Mouse (Mus musculus): ENCODE measurements at regions not wholly inside any gene's neighbourhood (a gene's known extent, or its start where the extent isn't known, plus 50 kb on each side); places are given as distances from the start of the nearest gene placed in this dataset.

- no peak for DNase-seq (ENCODE audit: low read depth, low spot score)
- no peak overlapping the region for H3K9ac ChIP-seq (ENCODE audit: insufficient read depth, low read depth, low read length, poor library complexity, severe bottlenecking)
- no peak overlapping the region for H3K27ac ChIP-seq (ENCODE audit: insufficient read depth, low read depth, low read length, poor library complexity, severe bottlenecking)
- no peak for TF ChIP-seq CHD2 (IDR thresholded peaks at IDR 0.05; ENCODE audit: low read depth, low read length)
- TF ChIP-seq MAFK (IDR thresholded peaks at IDR 0.05; ENCODE audit: insufficient read depth, low read depth, low read length) = no peak
- TF ChIP-seq HCFC1 (IDR thresholded peaks at IDR 0.05; ENCODE audit: borderline replicate concordance, insufficient read depth, low read length) = no peak
- no peak for TF ChIP-seq ZNF384 (IDR thresholded peaks at IDR 0.05; ENCODE audit: low read depth, low read length)
- no peak for TF ChIP-seq ZC3H11A (IDR thresholded peaks at IDR 0.05; ENCODE audit: borderline replicate concordance, low read depth, low read length)
- H3K9me3 ChIP-seq (ENCODE audit: control insufficient read depth, insufficient read depth, low read depth, low read length) = no peaks in the 10 kb centered on the region
- no peaks in the 10 kb centered on the region for H3K36me3 ChIP-seq (ENCODE audit: control insufficient read depth, insufficient read depth, low read length, poor library complexity, severe bottlenecking)
- in situ Hi-C loops (cut with MboI; ENCODE audit: low sequenced_read_pairs in 2 of 2, unreplicated experiment in 2 of 2) = no loop called here
- no peak overlapping the region for H3K4me3 ChIP-seq (ENCODE audit: insufficient read depth in 1 of 2, low read depth in 1 of 2, low read length in 2 of 2, poor library complexity in 1 of 2, severe bottlenecking in 1 of 2)
- no peaks in the 10 kb centered on the region for H3K4me1 ChIP-seq (ENCODE audit: control insufficient read depth in 2 of 2, insufficient read depth in 2 of 2, low read length in 2 of 2, poor library complexity in 1 of 2)
These were observed 109.6 kb upstream of the Cdh6 start for GRCm38 (mm10) chr15:13283106-13283505.

GRCm38 (mm10) chr15:13276909-13277235, 103.4 kb upstream of the Cdh6 start:
- Histone ChIP-seq H3K4me3 (ENCODE audit: insufficient read depth in 1 of 2, low read depth in 1 of 2, low read length in 2 of 2, poor library complexity in 1 of 2, severe bottlenecking in 1 of 2) (no peak overlapping the region), H3K36me3 (ENCODE audit: control insufficient read depth, insufficient read depth, low read length, poor library complexity, severe bottlenecking) (no peaks in the 10 kb centered on the region), H3K9me3 (ENCODE audit: control insufficient read depth, insufficient read depth, low read depth, low read length) (no peaks in the 10 kb centered on the region), H3K27ac (ENCODE audit: insufficient read depth, low read depth, low read length, poor library complexity, severe bottlenecking) (no peak overlapping the region), H3K4me1 (ENCODE audit: control insufficient read depth in 2 of 2, insufficient read depth in 2 of 2, low read length in 2 of 2, poor library complexity in 1 of 2) (no peaks in the 10 kb centered on the region), H3K9ac (ENCODE audit: insufficient read depth, low read depth, low read length, poor library complexity, severe bottlenecking) (no peak overlapping the region)
- DNase-seq (ENCODE audit: low read depth, low spot score) = no peak
- in situ Hi-C loops (cut with MboI; ENCODE audit: low sequenced_read_pairs in 2 of 2, unreplicated experiment in 2 of 2) = no loop called here
- TF ChIP-seq HCFC1 (IDR thresholded peaks at IDR 0.05; ENCODE audit: borderline replicate concordance, insufficient read depth, low read length) = no peak
- TF ChIP-seq CHD2 (IDR thresholded peaks at IDR 0.05; ENCODE audit: low read depth, low read length) = no peak
- no peak for TF ChIP-seq ZC3H11A (IDR thresholded peaks at IDR 0.05; ENCODE audit: borderline replicate concordance, low read depth, low read length)
- no peak for TF ChIP-seq MAFK (IDR thresholded peaks at IDR 0.05; ENCODE audit: insufficient read depth, low read depth, low read length)

DNA sequence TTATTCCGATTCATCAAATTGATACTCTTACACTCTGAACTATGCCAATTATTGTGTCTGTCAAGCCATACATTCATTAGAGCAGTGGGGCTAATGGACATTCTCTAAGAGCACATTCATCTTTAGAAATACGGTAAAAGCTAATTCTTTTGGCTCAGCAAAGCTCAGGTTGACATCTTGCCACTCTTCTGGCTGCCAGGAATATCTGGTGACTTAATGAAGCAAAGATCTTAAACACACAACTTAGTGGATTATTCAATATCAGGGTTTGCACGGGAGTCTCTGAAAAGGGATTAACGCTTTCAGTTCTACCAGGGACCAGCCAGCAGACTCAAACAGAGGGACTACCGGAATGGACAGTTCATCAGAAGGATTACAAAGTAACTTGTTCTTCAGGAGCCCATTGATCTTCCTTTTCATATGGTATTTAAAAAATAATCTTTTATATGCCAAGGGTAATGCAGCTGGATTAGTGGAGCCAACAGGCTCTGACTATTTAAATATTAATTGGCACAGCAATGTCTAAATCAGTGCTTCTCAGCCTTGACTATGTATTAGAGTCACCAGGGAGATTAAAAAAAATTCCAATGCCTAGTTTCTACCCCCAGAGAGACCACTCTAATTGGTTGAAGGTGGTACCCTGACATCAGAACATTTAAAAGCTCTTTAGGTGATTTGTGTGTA, 102.9 kb upstream of the Cdh6 start:
- no peak overlapping the region for H3K27ac ChIP-seq (ENCODE audit: insufficient read depth, low read depth, low read length, poor library complexity, severe bottlenecking)
- H3K4me3 ChIP-seq (ENCODE audit: insufficient read depth in 1 of 2, low read depth in 1 of 2, low read length in 2 of 2, poor library complexity in 1 of 2, severe bottlenecking in 1 of 2) = no peak overlapping the region
- H3K36me3 ChIP-seq (ENCODE audit: control insufficient read depth, insufficient read depth, low read length, poor library complexity, severe bottlenecking) = no peaks in the 10 kb centered on the region
- no peak for DNase-seq (ENCODE audit: low read depth, low spot score)
- in situ Hi-C loops (cut with MboI; ENCODE audit: low sequenced_read_pairs in 2 of 2, unreplicated experiment in 2 of 2) = no loop called here
- no peaks in the 10 kb centered on the region for H3K4me1 ChIP-seq (ENCODE audit: control insufficient read depth in 2 of 2, insufficient read depth in 2 of 2, low read length in 2 of 2, poor library complexity in 1 of 2)
- TF ChIP-seq ZNF384 (IDR thresholded peaks at IDR 0.05; ENCODE audit: low read depth, low read length) = no peak
- no peak for TF ChIP-seq HCFC1 (IDR thresholded peaks at IDR 0.05; ENCODE audit: borderline replicate concordance, insufficient read depth, low read length)
- no peak for TF ChIP-seq CHD2 (IDR thresholded peaks at IDR 0.05; ENCODE audit: low read depth, low read length)
- no peak for TF ChIP-seq ZC3H11A (IDR thresholded peaks at IDR 0.05; ENCODE audit: borderline replicate concordance, low read depth, low read length)
- no peak for TF ChIP-seq MAFK (IDR thresholded peaks at IDR 0.05; ENCODE audit: insufficient read depth, low read depth, low read length)
- H3K9ac ChIP-seq (ENCODE audit: insufficient read depth, low read depth, low read length, poor library complexity, severe bottlenecking) = no peak overlapping the region
- no peaks in the 10 kb centered on the region for H3K9me3 ChIP-seq (ENCODE audit: control insufficient read depth, insufficient read depth, low read depth, low read length)

- in situ Hi-C loops (cut with MboI; ENCODE audit: low sequenced_read_pairs in 2 of 2, unreplicated experiment in 2 of 2) = no loop called here
- Histone ChIP-seq H3K9me3 (ENCODE audit: control insufficient read depth, insufficient read depth, low read depth, low read length) (no peaks in the 10 kb centered on the region), H3K4me1 (ENCODE audit: control insufficient read depth in 2 of 2, insufficient read depth in 2 of 2, low read length in 2 of 2, poor library complexity in 1 of 2) (no peaks in the 10 kb centered on the region), H3K4me3 (ENCODE audit: insufficient read depth in 1 of 2, low read depth in 1 of 2, low read length in 2 of 2, poor library complexity in 1 of 2, severe bottlenecking in 1 of 2) (no peak overlapping the region), H3K27ac (ENCODE audit: insufficient read depth, low read depth, low read length, poor library complexity, severe bottlenecking) (no peak overlapping the region), H3K36me3 (ENCODE audit: control insufficient read depth, insufficient read depth, low read length, poor library complexity, severe bottlenecking) (no peaks in the 10 kb centered on the region), H3K9ac (ENCODE audit: insufficient read depth, low read depth, low read length, poor library complexity, severe bottlenecking) (no peak overlapping the region)
- DNase-seq (ENCODE audit: low read depth, low spot score) = no peak
- no peak for TF ChIP-seq CHD2 (IDR thresholded peaks at IDR 0.05; ENCODE audit: low read depth, low read length)
These were observed 101.9 kb upstream of the Cdh6 start for GRCm38 (mm10) chr15:13275326-13275725.

- DNase-seq (ENCODE audit: low read depth, low spot score) = no peak
- in situ Hi-C loops (cut with MboI; ENCODE audit: low sequenced_read_pairs in 2 of 2, unreplicated experiment in 2 of 2) = no loop called here
- Histone ChIP-seq H3K4me3 (ENCODE audit: insufficient read depth in 1 of 2, low read depth in 1 of 2, low read length in 2 of 2, poor library complexity in 1 of 2, severe bottlenecking in 1 of 2) (no peak overlapping the region), H3K4me1 (ENCODE audit: control insufficient read depth in 2 of 2, insufficient read depth in 2 of 2, low read length in 2 of 2, poor library complexity in 1 of 2) (no peaks in the 10 kb centered on the region), H3K27ac (ENCODE audit: insufficient read depth, low read depth, low read length, poor library complexity, severe bottlenecking) (no peak overlapping the region), H3K9me3 (ENCODE audit: control insufficient read depth, insufficient read depth, low read depth, low read length) (no peaks in the 10 kb centered on the region), H3K9ac (ENCODE audit: insufficient read depth, low read depth, low read length, poor library complexity, severe bottlenecking) (no peak overlapping the region), H3K36me3 (ENCODE audit: control insufficient read depth, insufficient read depth, low read length, poor library complexity, severe bottlenecking) (no peaks in the 10 kb centered on the region)
- no peak for TF ChIP-seq HCFC1 (IDR thresholded peaks at IDR 0.05; ENCODE audit: borderline replicate concordance, insufficient read depth, low read length)
- no peak for TF ChIP-seq MAFK (IDR thresholded peaks at IDR 0.05; ENCODE audit: insufficient read depth, low read depth, low read length)
- TF ChIP-seq ZC3H11A (IDR thresholded peaks at IDR 0.05; ENCODE audit: borderline replicate concordance, low read depth, low read length) = no peak
- TF ChIP-seq ZNF384 (IDR thresholded peaks at IDR 0.05; ENCODE audit: low read depth, low read length) = no peak
- no peak for TF ChIP-seq CHD2 (IDR thresholded peaks at IDR 0.05; ENCODE audit: low read depth, low read length)
These were observed 101.0 kb upstream of the Cdh6 start for GRCm38 (mm10) chr15:13274366-13275067.
